Mouse (Mus musculus): ENCODE results near the gene Igf2r. TPM values are rescaled to one million over a fixed set of nuclear protein-coding genes. Genes with fewer than 3 reads are reported as not detected.

The Igf2r gene
- polyA plus RNA-seq, 1 experiment from 2014 or later = 35.6 TPM

DNA sequence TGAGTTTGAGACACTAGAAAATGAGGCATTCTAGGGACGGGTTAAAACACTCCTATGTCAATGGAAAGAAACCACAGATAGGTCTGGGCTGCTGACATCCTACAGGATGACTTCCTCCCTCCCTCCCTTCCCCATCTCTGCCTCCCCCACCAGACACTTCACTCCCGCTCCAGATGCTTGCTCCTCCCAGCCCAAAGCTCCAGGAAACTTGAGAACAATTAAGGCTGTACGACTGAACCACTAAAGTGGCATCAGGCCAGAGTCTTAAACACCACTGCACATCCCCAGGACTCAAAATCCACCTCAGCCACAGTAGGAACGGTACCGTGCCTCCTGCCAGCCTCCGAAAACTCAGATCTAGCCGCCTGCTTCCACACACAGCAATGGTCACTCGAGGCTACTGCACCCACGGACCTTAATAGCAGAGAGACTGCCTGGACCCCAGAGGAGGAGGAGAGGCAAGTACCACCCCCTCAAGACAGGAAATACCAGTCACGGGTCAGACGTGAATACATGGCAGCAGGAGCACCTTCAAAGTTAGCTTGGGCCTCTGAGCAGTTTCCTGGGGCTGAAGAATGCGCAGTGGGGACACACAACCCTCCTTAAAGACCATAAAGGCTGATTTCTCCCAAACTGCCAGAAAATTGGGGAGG, 35.1 kb downstream of the Igf2r start:
- 32% methylated on average over 12 of the region's 12 CpGs for WGBS
- peaks cover 51% of the 10 kb centered on the region for H3K4me1 ChIP-seq
- no peak for DNase-seq (ENCODE audit: low spot score)
- H3K36me3 ChIP-seq = peaks cover 91% of the 10 kb centered on the region
- H3K9me3 ChIP-seq (replicated peaks) = no peaks in the 10 kb centered on the region
- H3K4me3 ChIP-seq = peak overlapping the region; percentile 30
- H3K27ac ChIP-seq = peak overlapping the region; percentile 83
- H3K27me3 ChIP-seq (ENCODE audit: low read depth, poor library complexity, severe bottlenecking) = no peaks in the 10 kb centered on the region

DNA sequence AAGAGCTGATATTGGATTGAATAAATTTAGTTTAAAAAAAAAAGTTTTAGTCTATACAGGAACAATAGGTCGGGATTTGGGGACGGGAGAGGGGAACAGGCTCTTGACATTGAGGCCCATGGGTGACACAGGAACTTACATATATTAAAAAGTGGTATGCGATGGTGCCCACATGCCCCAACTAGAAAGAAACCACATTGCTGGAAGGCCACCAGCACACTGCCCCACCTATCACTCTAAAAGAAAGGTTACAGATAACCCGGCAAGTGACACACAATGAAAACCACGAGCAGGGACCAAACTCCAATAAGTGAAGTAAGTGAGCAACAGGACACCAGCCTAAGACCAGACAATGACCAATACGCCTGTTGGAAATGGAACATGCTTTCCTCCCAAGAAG, 36.3 kb downstream of the Igf2r start:
- no peak overlapping the region for H3K27ac ChIP-seq
- no peaks in the 10 kb centered on the region for H3K27me3 ChIP-seq (ENCODE audit: low read depth, poor library complexity, severe bottlenecking)
- H3K9me3 ChIP-seq (replicated peaks) = no peaks in the 10 kb centered on the region
- H3K36me3 ChIP-seq = peaks cover 86% of the 10 kb centered on the region
- no peak for DNase-seq (ENCODE audit: low spot score)
- H3K4me3 ChIP-seq = no peak overlapping the region
- peaks cover 48% of the 10 kb centered on the region for H3K4me1 ChIP-seq
- WGBS = 91% methylated on average over 6 of the region's 6 CpGs

DNA sequence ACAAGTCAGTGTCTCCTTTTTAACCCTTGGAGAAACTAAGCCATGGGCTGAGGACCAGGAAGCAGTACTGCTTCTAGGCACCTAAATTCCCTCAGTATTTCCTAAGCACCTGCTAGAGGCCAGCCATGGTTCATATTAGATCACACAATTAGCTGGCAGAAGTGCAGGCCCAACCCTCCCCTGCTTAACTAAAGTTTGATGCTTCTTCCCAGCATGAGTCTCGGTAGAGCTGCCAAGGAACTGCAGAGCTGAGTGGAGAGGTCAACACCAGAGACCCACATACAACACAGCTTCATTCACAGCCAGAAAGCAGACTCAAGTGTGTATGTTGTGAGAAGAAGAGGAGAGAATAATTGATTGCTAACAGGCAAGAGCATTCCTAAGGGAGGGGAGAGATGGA, 40.9 kb downstream of the Igf2r start:
- no peaks in the 10 kb centered on the region for H3K9me3 ChIP-seq (replicated peaks)
- no peak overlapping the region for H3K4me3 ChIP-seq
- H3K27me3 ChIP-seq (ENCODE audit: low read depth, poor library complexity, severe bottlenecking) = no peaks in the 10 kb centered on the region
- H3K27ac ChIP-seq = no peak overlapping the region
- H3K4me1 ChIP-seq = peaks cover 53% of the 10 kb centered on the region
- DNase-seq (ENCODE audit: low spot score) = no peak
- peaks cover 85% of the 10 kb centered on the region for H3K36me3 ChIP-seq
- 71% methylated on average over 1 of the region's 1 CpGs for WGBS

DNA sequence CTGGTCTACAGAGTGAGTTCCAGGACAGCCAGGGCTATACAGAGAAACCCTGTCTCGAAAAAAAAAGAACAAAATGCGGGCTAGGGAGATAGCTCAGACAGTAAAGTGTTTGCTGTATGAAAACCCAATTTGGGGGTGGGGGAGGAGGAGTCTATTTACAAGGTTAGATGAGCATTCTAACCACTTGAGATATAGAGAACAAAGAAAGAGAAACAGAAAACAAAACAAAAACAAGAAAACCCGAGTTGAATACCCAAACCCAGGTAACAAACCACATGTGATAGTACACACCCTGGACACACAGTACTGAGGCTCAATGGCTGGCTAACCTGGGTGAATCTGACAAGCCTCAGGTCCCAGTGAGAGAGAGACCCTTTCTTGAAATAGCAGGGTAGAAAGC, 41.7 kb downstream of the Igf2r start:
- H3K4me1 ChIP-seq = peaks cover 57% of the 10 kb centered on the region
- 0 out of 2 replicates have a peak overlapping the region, but pooled peaks have one; percentile 1 for H3K27ac ChIP-seq
- H3K4me3 ChIP-seq = no peak overlapping the region
- no peaks in the 10 kb centered on the region for H3K27me3 ChIP-seq (ENCODE audit: low read depth, poor library complexity, severe bottlenecking)
- DNase-seq (ENCODE audit: low spot score) = no peak
- H3K36me3 ChIP-seq = peaks cover 81% of the 10 kb centered on the region
- WGBS = 84% methylated on average over 3 of the region's 3 CpGs
- no peaks in the 10 kb centered on the region for H3K9me3 ChIP-seq (replicated peaks)

DNA sequence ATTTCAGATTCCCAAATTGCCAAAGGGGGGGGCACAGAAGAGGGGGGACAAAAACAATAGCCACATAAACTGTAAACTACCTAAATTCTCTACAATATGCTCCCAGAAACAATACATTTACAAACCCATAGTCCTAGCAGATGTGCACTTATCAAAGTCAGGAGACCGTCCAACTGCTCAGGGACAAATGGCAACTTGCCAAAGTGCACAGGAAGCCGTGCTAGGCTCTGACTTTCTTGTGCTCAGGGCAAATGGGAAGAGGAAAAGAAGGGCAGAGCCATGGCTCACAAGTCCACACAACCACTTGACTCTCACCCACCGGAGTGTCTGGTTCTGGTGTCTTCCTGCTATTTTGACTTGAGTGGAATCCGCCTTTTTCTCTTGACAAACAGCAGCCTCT, 43.6 kb downstream of the Igf2r start:
- WGBS = 44% methylated on average over 4 of the region's 4 CpGs
- Histone ChIP-seq H3K27ac (peak overlapping the region; percentile 80), H3K27me3 (ENCODE audit: low read depth, poor library complexity, severe bottlenecking) (no peaks in the 10 kb centered on the region), H3K4me3 (no peak overlapping the region), H3K9me3 (replicated peaks) (no peaks in the 10 kb centered on the region), H3K4me1 (peaks cover 64% of the 10 kb centered on the region), H3K36me3 (peaks cover 81% of the 10 kb centered on the region)
- no peak for DNase-seq (ENCODE audit: low spot score)

DNA sequence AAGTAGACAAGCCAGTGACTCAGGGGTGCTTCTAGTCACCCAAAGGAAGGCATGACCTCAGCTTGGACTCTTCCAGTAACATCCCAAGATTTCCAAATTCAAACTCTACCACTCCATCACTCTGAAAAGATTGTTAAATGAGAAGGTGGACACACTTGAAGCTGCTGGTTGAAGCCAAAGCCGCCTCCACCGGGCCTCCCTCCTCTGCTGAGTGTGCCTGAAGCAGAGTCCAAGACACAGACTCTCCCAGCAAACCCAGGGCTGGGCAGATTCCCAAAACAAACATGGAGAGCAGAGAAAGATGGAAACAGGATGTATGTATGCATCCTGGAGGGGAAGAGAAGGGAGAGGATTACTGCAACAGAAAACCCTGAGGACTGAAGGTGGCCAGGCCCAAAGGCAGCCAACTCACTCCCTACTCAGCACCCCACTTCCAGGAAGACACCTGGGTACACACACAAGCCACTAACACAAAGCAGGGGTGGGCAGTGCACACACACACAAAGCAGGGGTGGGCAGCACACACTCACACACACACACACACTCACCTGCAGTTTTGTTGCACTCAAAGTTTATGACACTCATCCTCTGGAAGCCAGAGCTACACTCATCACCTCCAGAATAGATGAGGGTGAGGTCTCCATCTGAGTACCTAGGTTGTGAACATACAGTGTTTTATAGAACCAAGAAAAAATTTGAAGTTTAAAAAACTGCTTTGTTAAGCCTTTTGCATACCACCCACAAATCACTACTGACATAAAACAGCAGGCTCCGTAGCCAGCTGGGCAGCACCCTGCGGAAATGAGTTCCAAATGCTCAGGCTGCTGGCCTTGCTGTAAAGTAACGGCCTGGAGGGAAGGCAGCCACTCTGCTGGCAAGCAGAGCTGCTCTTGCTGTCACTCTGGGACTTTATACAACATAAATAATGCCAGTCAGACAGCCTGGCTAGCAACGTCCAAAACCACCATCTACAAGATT, 44.4 kb downstream of the Igf2r start:
- peak; percentile 82 for DNase-seq (ENCODE audit: low spot score)
- Histone ChIP-seq H3K4me1 (peaks cover 64% of the 10 kb centered on the region), H3K9me3 (replicated peaks) (no peaks in the 10 kb centered on the region), H3K36me3 (peaks cover 81% of the 10 kb centered on the region), H3K27me3 (ENCODE audit: low read depth, poor library complexity, severe bottlenecking) (no peaks in the 10 kb centered on the region), H3K27ac (peak overlapping the region; percentile 80), H3K4me3 (0 out of 2 replicates have a peak overlapping the region, but pooled peaks have one; percentile 2)
- WGBS = 33% methylated on average over 6 of the region's 6 CpGs

DNA sequence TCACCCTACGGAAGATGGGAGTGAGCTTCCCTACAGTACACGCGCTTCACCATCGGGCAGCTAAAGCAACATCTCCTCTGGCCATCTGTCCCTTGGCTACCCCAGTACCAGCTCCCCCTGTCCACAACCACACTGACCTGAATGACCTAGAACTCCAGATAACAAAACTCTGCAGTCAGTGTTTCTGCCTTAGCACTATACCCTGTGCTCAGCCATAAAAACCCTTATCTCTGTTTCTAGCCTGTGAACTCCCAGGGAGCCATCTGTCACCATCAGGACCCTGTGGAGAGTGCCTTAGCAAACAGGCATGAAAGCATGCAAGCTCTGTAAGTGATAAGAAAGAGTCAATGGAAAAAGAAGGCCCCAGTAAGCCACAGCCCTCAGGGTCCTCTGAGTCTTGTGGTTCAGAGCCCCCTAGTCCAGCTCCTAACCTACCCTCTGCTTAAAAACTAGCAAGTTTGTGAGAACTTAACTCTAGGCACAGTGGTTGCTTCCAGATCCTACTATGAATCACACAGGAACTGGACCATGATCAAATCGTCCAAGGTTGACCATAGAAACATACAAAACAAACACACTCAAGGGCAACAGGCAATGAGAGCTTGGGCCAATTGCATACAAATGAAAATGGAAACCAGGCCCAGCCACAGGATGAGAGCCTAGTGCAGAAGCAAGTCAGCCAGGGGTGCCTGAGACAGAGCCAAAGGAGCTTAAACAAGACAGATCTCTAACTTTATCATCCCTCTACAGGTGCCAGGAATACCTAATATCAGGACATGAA, 45.3 kb downstream of the Igf2r start:
- peaks cover 81% of the 10 kb centered on the region for H3K36me3 ChIP-seq
- H3K4me1 ChIP-seq = peaks cover 64% of the 10 kb centered on the region

DNA sequence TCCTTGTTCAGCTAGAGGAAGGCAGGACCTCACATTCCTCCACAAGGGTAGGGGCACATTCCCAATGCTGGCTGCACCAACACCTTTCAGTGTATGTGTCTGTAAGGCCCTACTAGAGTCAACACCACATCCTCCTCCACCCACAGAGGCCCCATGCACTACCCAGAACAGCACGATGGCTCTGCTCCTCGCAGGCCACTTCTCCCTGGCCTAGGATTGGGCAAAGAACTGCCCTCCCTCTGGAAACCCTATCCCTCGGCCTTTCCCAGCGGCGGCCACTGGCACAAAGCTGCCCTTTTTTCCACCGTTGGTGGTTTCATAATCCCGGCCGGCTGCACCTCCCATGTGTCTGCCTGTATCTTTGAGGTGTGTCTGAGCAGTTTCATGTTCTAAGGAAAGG, 46.8 kb downstream of the Igf2r start:
- H3K36me3 ChIP-seq = peaks cover 86% of the 10 kb centered on the region
- H3K4me3 ChIP-seq = no peak overlapping the region
- no peaks in the 10 kb centered on the region for H3K9me3 ChIP-seq (replicated peaks)
- H3K4me1 ChIP-seq = peaks cover 58% of the 10 kb centered on the region
- DNase-seq (ENCODE audit: low spot score) = peak; percentile 46
- peak overlapping the region; percentile 69 for H3K27ac ChIP-seq
- WGBS = 50% methylated on average over 8 of the region's 8 CpGs
- H3K27me3 ChIP-seq (ENCODE audit: low read depth, poor library complexity, severe bottlenecking) = no peaks in the 10 kb centered on the region

More for the DNA sequence above, 45.3 kb downstream of the Igf2r start:
- no peak overlapping the region for H3K4me3 ChIP-seq
- peak overlapping the region; percentile 80 for H3K27ac ChIP-seq
- 70% methylated on average over 5 of the region's 5 CpGs for WGBS
- no peak for DNase-seq (ENCODE audit: low spot score)
- H3K27me3 ChIP-seq (ENCODE audit: low read depth, poor library complexity, severe bottlenecking) = no peaks in the 10 kb centered on the region
- H3K9me3 ChIP-seq (replicated peaks) = no peaks in the 10 kb centered on the region

DNA sequence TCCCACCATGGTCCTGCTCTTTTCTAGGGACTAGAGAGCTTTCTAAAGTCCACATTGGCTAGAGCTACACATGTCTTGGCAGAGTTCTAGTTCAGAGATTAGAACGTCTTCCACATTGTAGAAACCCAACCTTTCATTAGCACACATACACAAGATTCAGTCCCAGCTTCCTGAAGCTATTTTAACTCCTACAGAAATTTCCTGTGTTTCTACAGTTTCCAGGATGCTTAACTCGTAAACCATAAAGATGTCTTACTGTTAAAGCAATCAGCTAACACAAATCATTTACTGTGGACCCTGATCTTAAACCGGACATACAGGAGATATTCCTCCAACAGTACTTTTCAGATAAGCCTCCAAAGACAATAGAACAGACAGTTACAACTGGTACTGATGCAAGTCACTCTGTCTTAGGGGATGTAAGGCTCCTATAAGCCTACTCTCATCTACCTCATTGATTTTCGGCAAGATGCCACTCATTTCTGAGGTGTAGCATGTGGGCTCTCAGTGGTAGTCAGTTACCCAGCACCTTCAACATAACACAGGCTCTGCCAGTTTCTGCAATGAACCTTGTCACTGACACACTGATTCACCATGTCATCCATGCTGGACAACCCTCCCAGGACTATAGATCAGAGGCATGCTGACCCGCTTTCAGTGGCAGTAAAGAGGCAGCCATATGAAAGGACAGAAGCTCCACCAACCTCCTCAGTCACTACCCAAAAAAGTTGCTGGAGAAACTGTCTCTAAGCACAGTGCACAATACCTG, 48.2 kb downstream of the Igf2r start:
- WGBS = 88% methylated on average over 5 of the region's 5 CpGs
- Histone ChIP-seq H3K36me3 (peaks cover 87% of the 10 kb centered on the region), H3K4me3 (no peak overlapping the region), H3K4me1 (peaks cover 45% of the 10 kb centered on the region), H3K27me3 (ENCODE audit: low read depth, poor library complexity, severe bottlenecking) (no peaks in the 10 kb centered on the region), H3K27ac (no peak overlapping the region), H3K9me3 (replicated peaks) (no peaks in the 10 kb centered on the region)
- DNase-seq (ENCODE audit: low spot score) = no peak

DNA sequence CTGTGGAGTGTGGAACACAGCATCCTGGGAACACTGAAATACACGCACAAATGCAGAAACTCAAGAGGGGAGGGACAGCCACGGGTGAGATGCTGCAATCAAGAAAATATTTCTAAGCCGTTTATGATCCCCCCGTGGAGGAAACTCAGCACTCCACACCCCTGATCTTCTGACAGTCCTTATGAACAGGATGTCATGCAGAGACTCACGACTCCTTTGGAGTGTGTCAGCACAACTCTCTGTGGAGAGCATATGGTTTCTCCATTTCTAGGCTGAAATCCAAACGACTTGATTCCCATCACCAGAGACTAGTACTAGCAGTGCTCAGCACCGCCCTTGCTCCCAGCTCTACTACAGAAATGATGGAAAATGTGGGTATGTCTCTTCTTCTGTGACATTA, 51.2 kb downstream of the Igf2r start:
- DNase-seq (ENCODE audit: low spot score) = no peak
- no peak overlapping the region for H3K4me3 ChIP-seq
- WGBS = 80% methylated on average over 7 of the region's 7 CpGs
- H3K36me3 ChIP-seq = peaks cover 98% of the 10 kb centered on the region
- H3K27me3 ChIP-seq (ENCODE audit: low read depth, poor library complexity, severe bottlenecking) = no peaks in the 10 kb centered on the region
- peaks cover 15% of the 10 kb centered on the region for H3K4me1 ChIP-seq
- H3K9me3 ChIP-seq (replicated peaks) = no peaks in the 10 kb centered on the region
- no peak overlapping the region for H3K27ac ChIP-seq

DNA sequence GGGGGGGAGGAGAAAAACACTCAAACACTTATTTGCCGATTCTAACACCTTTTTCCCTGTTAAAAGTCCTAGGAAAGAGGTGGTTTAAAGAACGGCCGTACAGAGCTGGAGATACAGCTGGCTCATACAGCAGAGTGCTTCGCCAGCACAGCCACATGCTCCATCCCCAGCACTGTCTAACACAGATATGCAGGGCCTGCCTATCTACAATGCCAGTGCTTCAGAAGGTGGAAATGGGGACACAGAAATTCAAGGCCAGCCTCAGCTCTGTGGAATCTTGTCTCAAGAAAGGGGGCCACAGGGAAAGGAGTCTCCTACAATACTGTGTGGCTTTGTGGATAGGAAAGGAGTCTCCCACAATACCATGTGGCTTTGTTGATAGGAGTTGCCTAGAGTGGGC, 52.0 kb downstream of the Igf2r start:
- DNase-seq (ENCODE audit: low spot score) = no peak
- Histone ChIP-seq H3K27ac (no peak overlapping the region), H3K4me1 (peaks cover 7% of the 10 kb centered on the region), H3K36me3 (peaks cover 100% of the 10 kb centered on the region), H3K4me3 (no peak overlapping the region), H3K9me3 (replicated peaks) (no peaks in the 10 kb centered on the region), H3K27me3 (ENCODE audit: low read depth, poor library complexity, severe bottlenecking) (no peaks in the 10 kb centered on the region)
- 83% methylated on average over 4 of the region's 4 CpGs for WGBS

DNA sequence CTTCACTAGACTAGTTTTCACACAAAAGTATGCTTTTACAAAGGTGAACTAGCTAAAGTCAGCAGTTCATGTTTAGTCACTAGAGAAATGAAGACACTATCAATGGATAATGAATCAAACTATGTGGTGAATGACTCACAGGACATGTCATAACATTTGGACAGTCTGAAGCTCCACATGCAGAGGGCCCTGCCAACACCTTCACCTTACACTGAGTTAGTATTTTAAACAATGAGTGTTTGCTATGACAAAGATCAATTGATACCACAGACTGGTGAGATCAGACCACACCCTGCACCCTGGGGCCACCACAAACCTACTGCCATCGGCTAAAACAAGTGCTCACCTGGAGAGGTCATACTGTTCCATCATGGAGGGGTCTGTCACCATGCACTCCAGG, 54.4 kb downstream of the Igf2r start:
- Histone ChIP-seq H3K9me3 (replicated peaks) (no peaks in the 10 kb centered on the region), H3K4me1 (no peaks in the 10 kb centered on the region), H3K36me3 (peaks cover 100% of the 10 kb centered on the region), H3K27ac (no peak overlapping the region), H3K27me3 (ENCODE audit: low read depth, poor library complexity, severe bottlenecking) (no peaks in the 10 kb centered on the region), H3K4me3 (no peak overlapping the region)
- WGBS = 88% methylated on average over 1 of the region's 1 CpGs
- no peak for DNase-seq (ENCODE audit: low spot score)

All from limb, embryonic 10.5 days (tissue).